Mouse (Mus musculus) cortical plate, adult 2 months (tissue): Measurements from ENCODE around the gene Morc2a.

ENCODE experiments used
- CTCF ChIP-seq: fragments of 200-500 bp; IDR thresholded peaks from 2 replicates; pipeline ENCODE4 v1.5.1; 2011; ENCODE audit warnings: mild to moderate bottlenecking, control low read depth, low read length; ENCODE audit not compliant: insufficient read depth; ENCODE audit errors: extremely low read depth
- POLR2A ChIP-seq: fragments of 200-500 bp; IDR thresholded peaks from 2 replicates; pipeline ENCODE4 v1.6.1; 2011; ENCODE audit warnings: mild to moderate bottlenecking, low read length, control low read depth; ENCODE audit not compliant: insufficient read depth; ENCODE audit errors: extremely low read depth

DNA sequence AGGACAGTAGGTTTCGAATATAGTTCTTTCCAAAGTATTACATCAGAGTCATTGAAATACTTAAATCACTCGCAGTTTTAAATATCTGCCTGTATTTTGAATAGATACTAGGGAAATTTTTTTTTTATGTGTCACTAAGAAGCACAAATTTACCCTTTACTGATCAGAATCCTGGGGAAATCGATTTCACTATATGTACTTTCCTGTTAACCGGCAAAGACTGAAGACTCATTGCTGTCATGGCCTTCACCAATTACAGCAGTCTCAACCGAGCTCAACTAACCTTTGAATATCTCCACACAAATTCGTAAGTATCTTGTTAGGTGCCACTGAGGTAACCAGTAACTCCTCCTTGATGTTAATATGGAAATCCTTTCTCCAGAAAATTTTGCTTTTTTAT, 1.1 kb downstream of the Morc2a start:
- TF ChIP-seq POLR2A, result no peak
- TF ChIP-seq CTCF, result no peak
